Mouse (Mus musculus): ENCODE data around the gene Lrrc3b. TPM values are rescaled to one million over a fixed set of nuclear protein-coding genes. Genes with fewer than 3 reads are reported as not detected.
A peak's percentile ranks its signal among the peaks of the same experiment; 100 is the strongest.

Lrrc3b gene
- polyA plus RNA-seq, 1 experiment from 2014 or later, result 1.4 TPM

DNA sequence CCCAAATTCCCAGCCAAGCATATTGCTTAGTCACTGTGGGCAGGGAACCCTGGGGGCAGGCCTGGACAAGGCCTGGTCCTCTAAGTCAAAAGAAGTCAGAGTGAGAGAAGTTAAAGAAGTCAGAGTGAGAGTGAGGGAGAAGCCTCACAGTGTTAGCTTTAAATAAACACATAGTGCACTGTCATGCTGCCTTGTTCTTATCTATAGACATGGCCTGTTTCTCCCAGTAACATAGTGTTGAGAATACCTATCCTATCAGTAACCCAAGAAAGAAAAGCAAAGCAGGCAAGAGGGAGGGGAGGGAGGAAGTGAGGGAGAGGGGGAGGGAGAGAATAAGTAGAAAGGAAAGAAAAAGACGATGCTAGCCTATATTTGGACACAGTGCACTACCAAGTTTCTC lies 6.4 kb downstream of the Lrrc3b start:
- Histone ChIP-seq H3K4me3 (ENCODE audit: low read depth, low read length) (no peak overlapping the region), H3K27me3 (replicated peaks; ENCODE audit: control insufficient read depth, insufficient read depth, low read length) (no peaks in the 10 kb centered on the region), H3K4me1 (replicated peaks; ENCODE audit: control insufficient read depth, insufficient read depth, low read length) (no peaks in the 10 kb centered on the region), H3K9ac (ENCODE audit: low read depth, low read length) (no peak overlapping the region), H3K4me2 (replicated peaks; ENCODE audit: low read depth) (no peak overlapping the region), H3K36me3 (ENCODE audit: control insufficient read depth, insufficient read depth) (no peaks in the 10 kb centered on the region), H3K27ac (ENCODE audit: low read depth, low read length) (no peak overlapping the region), H3K9me3 (ENCODE audit: control insufficient read depth) (no peaks in the 10 kb centered on the region)
- WGBS, result 45% methylated on average over 1 of the region's 1 CpGs
- no peak for TF ChIP-seq CTCF (IDR thresholded peaks at IDR 0.05; ENCODE audit: low read depth)
- no peak for ATAC-seq

DNA sequence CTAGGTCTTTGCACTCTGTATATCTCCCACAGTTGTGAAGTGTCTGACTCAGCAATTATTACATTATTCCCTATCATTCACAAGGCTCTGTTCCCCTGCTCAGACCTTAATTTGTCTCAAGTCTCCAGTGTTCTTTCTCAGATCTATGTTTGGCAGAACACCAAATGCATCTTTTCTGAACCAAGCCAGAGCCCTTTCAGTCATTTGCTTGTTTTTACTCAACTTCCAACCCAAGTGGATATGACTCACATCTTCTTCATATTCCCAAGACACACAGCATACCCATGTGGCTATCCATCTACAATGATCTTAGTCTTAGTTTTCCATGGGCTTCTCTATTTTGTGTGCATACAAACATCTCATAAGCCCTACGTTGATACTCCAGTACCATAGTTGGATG lies 17.2 kb downstream of the Lrrc3b start:
- WGBS, result 79% methylated on average over 1 of the region's 1 CpGs
- no peak for ATAC-seq
- Histone ChIP-seq H3K9ac (ENCODE audit: low read depth, low read length) (no peak overlapping the region), H3K4me3 (ENCODE audit: low read depth, low read length) (no peak overlapping the region), H3K27me3 (replicated peaks; ENCODE audit: control insufficient read depth, insufficient read depth, low read length) (no peaks in the 10 kb centered on the region), H3K4me2 (replicated peaks; ENCODE audit: low read depth) (no peak overlapping the region), H3K4me1 (replicated peaks; ENCODE audit: control insufficient read depth, insufficient read depth, low read length) (no peaks in the 10 kb centered on the region), H3K36me3 (ENCODE audit: control insufficient read depth, insufficient read depth) (no peaks in the 10 kb centered on the region), H3K9me3 (ENCODE audit: control insufficient read depth) (no peaks in the 10 kb centered on the region), H3K27ac (ENCODE audit: low read depth, low read length) (no peak overlapping the region)
- TF ChIP-seq CTCF (IDR thresholded peaks at IDR 0.05; ENCODE audit: low read depth), result no peak

- no peaks in the 10 kb centered on the region for H3K36me3 ChIP-seq (ENCODE audit: control insufficient read depth, insufficient read depth)
- H3K4me1 ChIP-seq (replicated peaks; ENCODE audit: control insufficient read depth, insufficient read depth, low read length), result no peaks in the 10 kb centered on the region
- H3K4me3 ChIP-seq (ENCODE audit: low read depth, low read length), result no peak overlapping the region
- no peak overlapping the region for H3K9ac ChIP-seq (ENCODE audit: low read depth, low read length)
- ATAC-seq, result no peak
- 84% methylated on average over 8 of the region's 8 CpGs for WGBS
- no peak overlapping the region for H3K27ac ChIP-seq (ENCODE audit: low read depth, low read length)
- no peaks in the 10 kb centered on the region for H3K27me3 ChIP-seq (replicated peaks; ENCODE audit: control insufficient read depth, insufficient read depth, low read length)
- H3K4me2 ChIP-seq (replicated peaks; ENCODE audit: low read depth), result no peak overlapping the region
- no peaks in the 10 kb centered on the region for H3K9me3 ChIP-seq (ENCODE audit: control insufficient read depth)
- TF ChIP-seq CTCF (IDR thresholded peaks at IDR 0.05; ENCODE audit: low read depth), result 0 out of 2 replicates have a peak, but pooled peaks have one; percentile 19
Measured at GRCm38 (mm10) chr14:15410686-15411534, 27.9 kb downstream of the Lrrc3b start.

- Histone ChIP-seq H3K36me3 (ENCODE audit: control insufficient read depth, insufficient read depth) (no peaks in the 10 kb centered on the region), H3K27ac (ENCODE audit: low read depth, low read length) (no peak overlapping the region), H3K9me3 (ENCODE audit: control insufficient read depth) (no peaks in the 10 kb centered on the region), H3K4me1 (replicated peaks; ENCODE audit: control insufficient read depth, insufficient read depth, low read length) (no peaks in the 10 kb centered on the region), H3K4me3 (ENCODE audit: low read depth, low read length) (no peak overlapping the region), H3K4me2 (replicated peaks; ENCODE audit: low read depth) (no peak overlapping the region), H3K27me3 (replicated peaks; ENCODE audit: control insufficient read depth, insufficient read depth, low read length) (no peaks in the 10 kb centered on the region), H3K9ac (ENCODE audit: low read depth, low read length) (no peak overlapping the region)
- no peak for ATAC-seq
- TF ChIP-seq CTCF (IDR thresholded peaks at IDR 0.05; ENCODE audit: low read depth), result no peak
- 79% methylated on average over 2 of the region's 2 CpGs for WGBS
Measured at GRCm38 (mm10) chr14:15385536-15385935, 53.3 kb downstream of the Lrrc3b start.

GRCm38 (mm10) chr14:15384972-15385371 lies 53.8 kb downstream of the Lrrc3b start:
- no peak overlapping the region for H3K27ac ChIP-seq (ENCODE audit: low read depth, low read length)
- no peaks in the 10 kb centered on the region for H3K36me3 ChIP-seq (ENCODE audit: control insufficient read depth, insufficient read depth)
- H3K27me3 ChIP-seq (replicated peaks; ENCODE audit: control insufficient read depth, insufficient read depth, low read length), result no peaks in the 10 kb centered on the region
- no peak for TF ChIP-seq CTCF (IDR thresholded peaks at IDR 0.05; ENCODE audit: low read depth)
- H3K4me1 ChIP-seq (replicated peaks; ENCODE audit: control insufficient read depth, insufficient read depth, low read length), result no peaks in the 10 kb centered on the region
- no peak overlapping the region for H3K9ac ChIP-seq (ENCODE audit: low read depth, low read length)
- H3K9me3 ChIP-seq (ENCODE audit: control insufficient read depth), result no peaks in the 10 kb centered on the region
- peak; percentile 38 for ATAC-seq
- WGBS, result 38% methylated on average over 2 of the region's 2 CpGs
- H3K4me3 ChIP-seq (ENCODE audit: low read depth, low read length), result no peak overlapping the region
- no peak overlapping the region for H3K4me2 ChIP-seq (replicated peaks; ENCODE audit: low read depth)

DNA sequence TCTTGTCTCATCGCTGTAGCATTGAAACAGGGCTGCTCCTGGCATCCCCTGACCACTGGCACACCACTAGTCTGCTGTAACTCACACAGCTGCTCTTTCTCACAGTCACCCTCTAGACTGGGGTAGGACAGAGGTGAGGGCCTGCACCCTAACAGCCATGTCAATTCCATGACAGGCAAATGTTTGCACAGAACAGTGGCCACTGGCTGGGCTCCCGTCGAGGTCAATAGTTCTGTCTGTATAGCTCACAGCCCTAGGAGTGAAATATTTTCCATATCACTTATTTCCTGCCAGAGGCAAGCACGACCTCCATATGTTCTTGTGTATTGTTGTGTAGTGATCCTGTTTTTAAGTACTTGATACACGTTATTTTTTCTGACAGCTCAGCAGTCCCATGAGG lies 54.3 kb downstream of the Lrrc3b start:
- no peak for ATAC-seq
- H3K4me3 ChIP-seq (ENCODE audit: low read depth, low read length), result no peak overlapping the region
- H3K4me2 ChIP-seq (replicated peaks; ENCODE audit: low read depth), result no peak overlapping the region
- no peak overlapping the region for H3K9ac ChIP-seq (ENCODE audit: low read depth, low read length)
- no peaks in the 10 kb centered on the region for H3K27me3 ChIP-seq (replicated peaks; ENCODE audit: control insufficient read depth, insufficient read depth, low read length)
- no peaks in the 10 kb centered on the region for H3K36me3 ChIP-seq (ENCODE audit: control insufficient read depth, insufficient read depth)
- no peaks in the 10 kb centered on the region for H3K4me1 ChIP-seq (replicated peaks; ENCODE audit: control insufficient read depth, insufficient read depth, low read length)
- no peak overlapping the region for H3K27ac ChIP-seq (ENCODE audit: low read depth, low read length)
- no peaks in the 10 kb centered on the region for H3K9me3 ChIP-seq (ENCODE audit: control insufficient read depth)
- no peak for TF ChIP-seq CTCF (IDR thresholded peaks at IDR 0.05; ENCODE audit: low read depth)
- WGBS, result 43% methylated on average over 5 of the region's 5 CpGs
